Mouse (Mus musculus) layer of hippocampus, adult 2 months (tissue): Measurements from ENCODE around the gene Srrm3. TPM values are rescaled to one million over a fixed set of nuclear protein-coding genes. Genes with fewer than 3 reads are reported as not detected.

ENCODE experiments used
- DNase-seq, 2 experiments: peaks; one replicate each; pipeline ENCODE4 v3.0.0; 2022; ENCODE audit warnings: low spot score in 2 of 2
- H3K27ac ChIP-seq: fragments of 200-600 bp; 2 replicates; pipeline ENCODE4 v1.8.1; 2022
- H3K4me3 ChIP-seq: fragments of 200-600 bp; 2 replicates; pipeline ENCODE4 v1.8.1; 2022; ENCODE audit warnings: mild to moderate bottlenecking
- CTCF ChIP-seq: fragments of 200-600 bp; conservative IDR thresholded peaks from 2 replicates; pipeline ENCODE4 v1.8.1; 2022; ENCODE audit warnings: antibody characterized with exemption, mild to moderate bottlenecking, moderate library complexity
- total RNA-seq, 2 experiments: library from RNA; stranded (reverse); gene quantifications; 2 replicates each; pipeline ENCODE4 v1.2.3; 2021

Gene Srrm3
- total RNA-seq, 2 experiments from 2014 or later: 80.9 to 81.4 TPM

DNA sequence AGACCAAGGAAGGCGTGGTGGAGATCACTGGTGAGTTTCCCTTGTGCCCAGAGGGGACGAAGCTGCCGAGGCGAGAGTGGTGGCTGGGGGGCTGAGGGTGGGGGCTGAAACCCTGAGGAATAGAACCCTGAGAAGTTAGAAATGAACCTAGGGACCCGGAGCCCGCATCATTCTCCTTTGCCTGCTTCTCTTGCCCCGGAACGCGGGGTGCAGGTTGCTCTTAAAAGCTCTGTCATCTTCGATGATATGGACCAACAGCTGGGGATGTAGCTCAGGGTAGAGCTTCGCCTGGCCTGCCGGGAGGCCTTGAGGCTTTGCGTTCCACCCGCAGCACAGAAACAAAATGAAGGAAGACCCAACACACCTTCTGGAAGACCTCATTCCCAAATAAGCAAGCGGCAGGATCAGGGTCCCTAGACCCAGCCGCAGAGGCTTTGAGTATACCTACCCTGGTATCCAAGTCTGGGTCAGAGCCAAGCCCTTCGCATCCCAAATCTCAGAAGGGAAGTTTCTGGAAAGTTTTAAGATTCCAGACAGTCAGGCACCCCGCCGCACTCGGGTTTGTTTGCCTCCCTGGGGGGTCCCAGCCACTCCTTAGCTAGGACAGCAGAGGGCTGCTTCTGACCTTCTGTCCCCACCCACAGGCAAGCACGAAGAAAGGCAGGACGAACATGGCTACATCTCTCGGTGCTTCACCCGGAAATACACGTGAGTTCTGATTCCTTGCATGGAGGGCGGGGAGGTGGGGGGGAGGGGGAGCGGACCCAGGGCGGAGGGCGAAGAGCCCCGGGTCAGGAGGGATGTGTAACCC is 81.9 kb downstream of the Srrm3 start:
- peak overlapping the region; percentile 44 for H3K4me3 ChIP-seq
- peak overlapping the region; percentile 39; the same call in 1 of the 2 replicates for H3K27ac ChIP-seq
- TF ChIP-seq CTCF: no peak
- DNase-seq: no peak

DNA sequence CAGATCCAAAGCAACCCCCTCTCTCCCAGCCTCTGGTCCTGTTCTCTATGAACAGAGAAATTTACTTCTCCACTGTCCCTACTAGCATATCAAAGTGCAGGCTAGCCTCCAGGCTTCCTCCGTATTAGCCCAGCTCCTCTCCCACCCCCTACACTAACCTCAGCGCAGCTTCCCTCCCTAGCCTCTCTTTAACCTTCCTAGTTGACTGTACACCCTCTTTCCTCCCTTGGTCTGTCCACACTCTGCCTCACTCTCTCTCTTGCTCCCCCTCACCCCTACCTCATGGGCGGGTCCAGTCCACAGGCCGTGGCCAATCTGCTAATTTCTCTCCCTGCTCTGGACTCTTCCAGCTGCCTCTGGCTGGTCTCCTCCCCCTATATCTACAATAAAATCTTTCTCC is 83.6 kb downstream of the Srrm3 start:
- no peak overlapping the region for H3K27ac ChIP-seq
- no peak for TF ChIP-seq CTCF
- no peak for DNase-seq
- no peak overlapping the region for H3K4me3 ChIP-seq

- H3K4me3 ChIP-seq: no peak overlapping the region
- H3K27ac ChIP-seq: no peak overlapping the region
- DNase-seq: no peak
- no peak for TF ChIP-seq CTCF
Measured at GRCm38 (mm10) chr5:135890920-135891319, 84.2 kb downstream of the Srrm3 start.

DNA sequence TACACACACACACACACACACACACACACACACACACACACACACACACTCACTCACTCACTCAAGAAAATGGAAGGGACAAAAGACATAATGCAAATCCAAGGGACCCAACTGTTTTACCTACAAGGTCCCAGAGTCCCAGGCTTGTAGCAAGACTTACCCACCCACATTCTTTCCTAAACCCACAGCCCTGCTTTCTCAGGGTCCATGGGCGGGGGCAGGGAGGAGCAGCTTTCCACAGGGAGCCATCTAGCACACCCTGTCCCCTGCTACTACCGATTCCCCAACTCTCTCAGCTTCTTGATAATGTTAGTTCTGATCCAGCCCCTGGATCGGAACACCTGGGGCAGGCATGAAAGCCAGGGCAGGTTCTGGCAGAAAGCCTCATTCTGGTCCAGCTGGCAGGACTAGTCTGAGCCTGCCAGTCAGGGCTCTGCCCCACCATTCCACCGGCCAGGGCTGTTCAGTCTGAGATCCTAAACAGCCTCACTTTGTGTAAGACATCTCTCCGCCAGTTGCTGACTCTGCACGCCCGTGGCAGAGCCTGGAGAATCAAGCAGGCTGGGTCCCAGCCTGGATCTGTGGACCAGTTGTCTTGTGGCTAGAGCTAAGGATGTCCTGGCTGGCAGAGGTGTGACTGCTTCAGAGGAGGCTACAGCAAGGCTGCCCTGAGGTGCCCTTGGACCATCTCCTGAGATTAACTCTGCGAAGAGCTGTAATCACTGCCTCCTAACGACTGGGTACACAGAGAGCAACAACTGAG is 86.1 kb downstream of the Srrm3 start:
- TF ChIP-seq CTCF: no peak
- no peak overlapping the region for H3K27ac ChIP-seq
- DNase-seq: no peak
- H3K4me3 ChIP-seq: no peak overlapping the region

DNA sequence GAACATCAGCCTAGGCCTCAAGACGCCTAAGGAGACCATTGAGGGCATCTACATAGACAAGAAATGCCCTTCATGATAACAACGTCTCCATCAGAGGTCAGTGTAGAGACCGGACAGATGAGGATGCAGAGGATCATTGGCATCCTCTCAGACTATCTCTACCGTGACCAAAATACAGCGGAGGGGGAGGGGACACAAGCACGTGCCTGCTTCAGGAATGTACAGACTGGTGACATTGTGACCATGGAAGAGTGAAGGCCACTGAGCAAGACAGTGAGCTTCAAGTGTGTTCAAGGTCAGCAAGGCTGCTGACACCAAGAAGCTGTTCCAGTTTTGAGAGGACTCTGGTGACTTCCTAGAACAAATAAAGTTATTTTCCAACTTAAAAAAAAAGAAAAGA is 88.3 kb downstream of the Srrm3 start:
- Histone ChIP-seq H3K4me3 (no peak overlapping the region), H3K27ac (no peak overlapping the region)
- TF ChIP-seq CTCF: no peak
- DNase-seq: no peak

DNA sequence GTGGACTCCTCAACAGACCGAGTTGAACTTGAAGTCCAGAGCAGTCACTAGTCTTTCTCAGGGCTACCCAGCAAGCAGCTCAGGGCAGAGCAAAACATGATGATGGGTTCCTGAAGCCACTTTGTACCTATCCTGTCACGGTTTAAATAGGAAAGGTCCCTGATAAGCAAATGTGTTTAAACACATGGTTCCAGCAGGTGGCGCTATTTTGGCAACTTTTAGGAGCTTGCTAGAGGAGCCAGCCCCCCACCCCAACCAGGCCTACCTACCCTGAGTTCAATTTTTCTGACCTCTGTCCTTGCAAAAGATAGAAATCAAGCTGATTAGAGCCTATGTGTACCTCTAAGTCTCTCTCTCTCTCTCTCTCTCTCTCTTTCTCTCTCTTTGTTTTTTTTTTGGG is 91.3 kb downstream of the Srrm3 start:
- DNase-seq: peak in 1 of 2 experiments; percentile 59
- TF ChIP-seq CTCF: peak; percentile 83
- no peak overlapping the region for H3K27ac ChIP-seq
- H3K4me3 ChIP-seq: no peak overlapping the region

DNA sequence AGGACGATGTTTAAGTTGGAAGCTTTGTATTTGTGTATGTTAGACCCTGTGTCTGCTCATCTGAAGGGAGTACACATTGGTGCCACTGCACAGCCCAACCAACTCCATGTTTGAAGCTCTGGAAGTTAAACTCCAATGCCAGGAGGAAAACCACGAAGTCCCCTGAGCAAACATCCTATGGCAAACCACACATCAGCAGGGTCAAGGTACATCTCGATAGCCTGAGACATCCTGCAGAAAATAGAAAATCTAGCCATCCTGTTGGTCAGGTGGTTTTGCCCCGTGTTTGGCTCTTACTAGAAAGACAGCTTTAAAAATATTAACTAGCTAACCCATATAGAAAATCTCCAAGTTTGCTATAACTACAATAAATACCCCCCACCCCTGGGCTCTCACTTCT is 92.3 kb downstream of the Srrm3 start:
- no peak for DNase-seq
- Histone ChIP-seq H3K27ac (no peak overlapping the region), H3K4me3 (no peak overlapping the region)
- TF ChIP-seq CTCF: no peak

GRCm38 (mm10) chr5:135899833-135900232 is 93.1 kb downstream of the Srrm3 start:
- no peak for TF ChIP-seq CTCF
- no peak for DNase-seq
- no peak overlapping the region for H3K27ac ChIP-seq
- no peak overlapping the region for H3K4me3 ChIP-seq

GRCm38 (mm10) chr5:135900701-135901100 is 94.0 kb downstream of the Srrm3 start:
- H3K4me3 ChIP-seq: no peak overlapping the region
- H3K27ac ChIP-seq: no peak overlapping the region
- TF ChIP-seq CTCF: peak; percentile 66
- DNase-seq: no peak

GRCm38 (mm10) chr5:135901354-135902095 is 94.8 kb downstream of the Srrm3 start:
- DNase-seq: no peak
- Histone ChIP-seq H3K27ac (no peak overlapping the region), H3K4me3 (no peak overlapping the region)
- TF ChIP-seq CTCF: peak; percentile 65

DNA sequence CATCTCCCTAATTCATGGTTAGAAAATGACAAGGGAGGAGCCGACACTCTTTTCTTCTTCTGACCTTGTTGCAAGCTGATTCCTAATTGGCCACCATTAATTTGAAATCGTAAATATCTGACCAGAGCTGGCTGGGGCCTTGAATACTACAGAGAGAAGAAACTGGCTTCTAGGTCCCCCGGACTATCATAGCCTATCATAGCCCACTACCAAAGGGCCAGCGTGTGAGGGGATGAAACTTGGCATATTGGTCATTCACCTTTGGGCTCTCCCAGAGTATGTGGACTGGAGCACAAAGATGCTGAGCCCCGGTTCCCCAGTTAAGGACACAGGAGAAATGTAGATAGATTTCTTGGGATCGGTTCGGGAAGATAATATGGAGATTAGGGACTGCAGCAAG is 96.4 kb downstream of the Srrm3 start:
- TF ChIP-seq CTCF: no peak
- H3K4me3 ChIP-seq: peak overlapping the region; percentile 57
- no peak for DNase-seq

DNA sequence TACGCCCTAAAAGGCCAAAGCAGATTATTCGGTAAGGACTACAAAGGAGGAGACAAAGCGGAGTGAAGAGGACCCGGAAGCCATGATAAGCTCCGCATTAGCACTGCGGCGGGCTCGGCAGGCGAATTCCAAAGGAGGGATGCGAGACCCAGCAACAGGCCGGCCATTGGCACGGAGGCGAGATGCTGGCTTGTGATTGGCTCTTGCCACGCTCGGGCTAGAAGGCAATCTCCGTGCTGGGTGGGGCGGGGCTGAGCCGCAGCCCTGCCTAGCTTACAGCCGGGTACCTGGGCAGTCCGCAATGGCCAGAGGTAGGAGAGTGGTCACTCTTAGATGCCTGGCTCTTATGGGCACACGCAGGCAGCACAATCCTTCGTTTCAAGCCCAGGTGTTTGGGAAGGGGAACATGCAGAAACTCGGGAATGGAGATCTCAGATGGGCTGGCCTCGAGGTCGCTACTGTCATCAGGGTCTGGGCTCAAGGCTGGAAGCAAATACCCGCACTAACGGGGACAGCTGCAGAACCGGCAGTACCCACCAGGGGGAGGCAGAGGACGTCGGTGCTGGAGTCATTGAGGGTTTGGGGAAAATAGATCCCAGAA is 97.0 kb downstream of the Srrm3 start:
- peak; percentile 99 for TF ChIP-seq CTCF
- peak overlapping the region; percentile 57 for H3K4me3 ChIP-seq
- peak; percentile 95 to 98 for DNase-seq
- H3K27ac ChIP-seq: peak overlapping the region; percentile 92

More for the DNA sequence above, 96.4 kb downstream of the Srrm3 start:
- H3K27ac ChIP-seq: peak overlapping the region; percentile 92
